Mouse (Mus musculus) hindbrain, embryonic 11.5 days (tissue): ENCODE data around the gene Fhit. TPM values are rescaled to one million over a fixed set of nuclear protein-coding genes. Genes with fewer than 3 reads are reported as not detected.
A peak's percentile ranks its signal among the peaks of the same experiment; 100 is the strongest.

Source experiments
- ATAC-seq: fragments of 200-750 bp; cut with Nextera tagmentation; 2 replicates; pipeline ENCODE4 v1.8.0; 2017; ENCODE audit warnings: mild to moderate bottlenecking, moderate TSS enrichment, moderate library complexity; ENCODE audit not compliant: low FRiP score
- DNase-seq: peaks from one replicate; pipeline ENCODE4 v3.0.0-alpha.2; 2015; ENCODE audit warnings: low spot score
- H3K27ac ChIP-seq: fragments of 300-500 bp; sonication (generic); 2 replicates; pipeline ENCODE4 v1.5.1; 2014; ENCODE audit warnings: mild to moderate bottlenecking, low read depth, low read length
- H3K27me3 ChIP-seq: fragments of 300-500 bp; sonication (generic); 2 replicates; pipeline ENCODE4 v1.6.1; 2014; ENCODE audit warnings: mild to moderate bottlenecking, low read length, moderate library complexity, mixed read lengths; ENCODE audit not compliant: control insufficient read depth, insufficient read depth
- H3K36me3 ChIP-seq: fragments of 300-500 bp; sonication (generic); 2 replicates; pipeline ENCODE4 v1.6.1; 2014; ENCODE audit warnings: mild to moderate bottlenecking, low read length, moderate library complexity, mixed read lengths; ENCODE audit not compliant: control insufficient read depth, insufficient read depth
- H3K4me1 ChIP-seq: fragments of 300-500 bp; sonication (generic); replicated peaks from 2 replicates; pipeline ENCODE4 v1.6.1; 2014; ENCODE audit warnings: low read length, mixed read lengths; ENCODE audit not compliant: control insufficient read depth, insufficient read depth
- H3K4me2 ChIP-seq: fragments of 300-500 bp; sonication (generic); replicated peaks from 2 replicates; pipeline ENCODE4 v1.6.1; 2014; ENCODE audit warnings: mild to moderate bottlenecking, low read depth, low read length
- H3K4me3 ChIP-seq: fragments of 300-500 bp; sonication (generic); 2 replicates; pipeline ENCODE4 v1.5.1; 2014; ENCODE audit warnings: low read depth, low read length
- H3K9ac ChIP-seq: fragments of 300-500 bp; sonication (generic); 2 replicates; pipeline ENCODE4 v1.6.1; 2014; ENCODE audit warnings: low read depth, low read length
- H3K9me3 ChIP-seq: fragments of 300-500 bp; sonication (generic); 2 replicates; pipeline ENCODE4 v1.6.1; 2016; ENCODE audit warnings: low read length; ENCODE audit not compliant: control insufficient read depth
- WGBS: fragments of 180-500 bp; shearing (Covaris S2); extraction: QIAGEN DNeasy Blood & Tissue Kit; methylation state at CpG from one replicate; pipeline ENCODE4 v1.1.7; 2014; 5-methylcytosine and 5-hydroxymethylcytosine counted together
- polyA plus RNA-seq: library from polyadenylated mRNA; unstranded; fragments of >200 nt; fragmentation: Nextera tagmentation; extraction: Ambion mirVana; gene quantifications from 2 replicates; pipeline ENCODE4 v1.2.1, GENCODE M21; 2014

The Fhit gene
- polyA plus RNA-seq, 1 experiment from 2014 or later = 5.0 TPM

- ATAC-seq = no peak
- Histone ChIP-seq H3K36me3 (no peaks in the 10 kb centered on the region), H3K4me2 (no peak overlapping the region), H3K27ac (no peak overlapping the region), H3K9me3 (no peaks in the 10 kb centered on the region), H3K4me1 (no peaks in the 10 kb centered on the region), H3K9ac (no peak overlapping the region), H3K27me3 (no peaks in the 10 kb centered on the region), H3K4me3 (no peak overlapping the region)
- 87% methylated on average over 12 of the region's 12 CpGs for WGBS
- DNase-seq = no peak
Measured at GRCm38 (mm10) chr14:10710796-10711311, 451.0 kb downstream of the Fhit start.

GRCm38 (mm10) chr14:10701707-10702106, 460.1 kb downstream of the Fhit start:
- H3K4me1 ChIP-seq = no peaks in the 10 kb centered on the region
- no peak overlapping the region for H3K27ac ChIP-seq
- H3K27me3 ChIP-seq = no peaks in the 10 kb centered on the region
- H3K4me3 ChIP-seq = no peak overlapping the region
- no peak overlapping the region for H3K9ac ChIP-seq
- 76% methylated on average over 2 of the region's 2 CpGs for WGBS
- ATAC-seq (no peak), DNase-seq (no peak)
- H3K36me3 ChIP-seq = no peaks in the 10 kb centered on the region
- H3K9me3 ChIP-seq = no peaks in the 10 kb centered on the region
- no peak overlapping the region for H3K4me2 ChIP-seq

GRCm38 (mm10) chr14:10680041-10680440, 481.8 kb downstream of the Fhit start:
- DNase-seq (peak; percentile 9), ATAC-seq (no peak)
- Histone ChIP-seq H3K27ac (no peak overlapping the region), H3K9ac (no peak overlapping the region), H3K4me3 (no peak overlapping the region), H3K27me3 (no peaks in the 10 kb centered on the region), H3K4me1 (no peaks in the 10 kb centered on the region), H3K36me3 (no peaks in the 10 kb centered on the region), H3K9me3 (no peaks in the 10 kb centered on the region), H3K4me2 (no peak overlapping the region)
- 61% methylated on average over 4 of the region's 4 CpGs for WGBS

GRCm38 (mm10) chr14:10679638-10680037, 482.2 kb downstream of the Fhit start:
- Histone ChIP-seq H3K27ac (no peak overlapping the region), H3K4me2 (no peak overlapping the region), H3K36me3 (no peaks in the 10 kb centered on the region), H3K9ac (no peak overlapping the region), H3K27me3 (no peaks in the 10 kb centered on the region), H3K9me3 (no peaks in the 10 kb centered on the region), H3K4me3 (no peak overlapping the region), H3K4me1 (no peaks in the 10 kb centered on the region)
- DNase-seq (peak; percentile 3), ATAC-seq (no peak)

- Histone ChIP-seq H3K4me1 (no peaks in the 10 kb centered on the region), H3K4me3 (no peak overlapping the region), H3K27me3 (no peaks in the 10 kb centered on the region), H3K36me3 (no peaks in the 10 kb centered on the region), H3K9ac (no peak overlapping the region), H3K27ac (no peak overlapping the region), H3K9me3 (no peaks in the 10 kb centered on the region), H3K4me2 (no peak overlapping the region)
- no peak for DNase-seq
- WGBS = 78% methylated on average over 2 of the region's 2 CpGs
- no peak for ATAC-seq
Measured at GRCm38 (mm10) chr14:10677627-10678026, 484.2 kb downstream of the Fhit start.

GRCm38 (mm10) chr14:10660247-10660646, 501.6 kb downstream of the Fhit start:
- Histone ChIP-seq H3K9ac (no peak overlapping the region), H3K27ac (no peak overlapping the region), H3K4me2 (no peak overlapping the region), H3K4me3 (no peak overlapping the region), H3K27me3 (no peaks in the 10 kb centered on the region), H3K36me3 (no peaks in the 10 kb centered on the region), H3K4me1 (no peaks in the 10 kb centered on the region), H3K9me3 (no peaks in the 10 kb centered on the region)
- ATAC-seq (no peak), DNase-seq (no peak)
- WGBS = 83% methylated on average over 4 of the region's 4 CpGs

GRCm38 (mm10) chr14:10659326-10659725, 502.5 kb downstream of the Fhit start:
- ATAC-seq (peak; percentile 92), DNase-seq (peak; percentile 44)
- Histone ChIP-seq H3K4me1 (no peaks in the 10 kb centered on the region), H3K9ac (no peak overlapping the region), H3K27me3 (no peaks in the 10 kb centered on the region), H3K4me2 (no peak overlapping the region), H3K36me3 (no peaks in the 10 kb centered on the region), H3K9me3 (no peaks in the 10 kb centered on the region), H3K27ac (no peak overlapping the region), H3K4me3 (no peak overlapping the region)
- WGBS = 28% methylated on average over 2 of the region's 2 CpGs

- ATAC-seq (no peak), DNase-seq (no peak)
- H3K4me3 ChIP-seq = no peak overlapping the region
- no peak overlapping the region for H3K27ac ChIP-seq
- H3K36me3 ChIP-seq = no peaks in the 10 kb centered on the region
- no peaks in the 10 kb centered on the region for H3K27me3 ChIP-seq
- H3K4me2 ChIP-seq = no peak overlapping the region
- WGBS = 84% methylated on average over 1 of the region's 1 CpGs
- H3K9me3 ChIP-seq = no peaks in the 10 kb centered on the region
- no peaks in the 10 kb centered on the region for H3K4me1 ChIP-seq
- no peak overlapping the region for H3K9ac ChIP-seq
Measured at GRCm38 (mm10) chr14:10658219-10658618, 503.6 kb downstream of the Fhit start.

GRCm38 (mm10) chr14:10657364-10657763, 504.5 kb downstream of the Fhit start:
- Histone ChIP-seq H3K9ac (no peak overlapping the region), H3K4me2 (no peak overlapping the region), H3K27ac (no peak overlapping the region), H3K27me3 (no peaks in the 10 kb centered on the region), H3K36me3 (no peaks in the 10 kb centered on the region), H3K9me3 (no peaks in the 10 kb centered on the region), H3K4me3 (no peak overlapping the region), H3K4me1 (no peaks in the 10 kb centered on the region)
- no peak for DNase-seq
- WGBS = 85% methylated on average over 3 of the region's 3 CpGs
- no peak for ATAC-seq
